Mouse (Mus musculus): ENCODE results near the gene Trpm3. TPM values are rescaled to one million over a fixed set of nuclear protein-coding genes. Genes with fewer than 3 reads are reported as not detected.
"Not testable (repeated sequence)": the region's sequence is repeated elsewhere in the genome, so short reads cannot be mapped to it uniquely, and the experiment has no call there.

Gene Trpm3
- polyA plus RNA-seq, 1 experiment from 2014 or later = 4.9 TPM

DNA sequence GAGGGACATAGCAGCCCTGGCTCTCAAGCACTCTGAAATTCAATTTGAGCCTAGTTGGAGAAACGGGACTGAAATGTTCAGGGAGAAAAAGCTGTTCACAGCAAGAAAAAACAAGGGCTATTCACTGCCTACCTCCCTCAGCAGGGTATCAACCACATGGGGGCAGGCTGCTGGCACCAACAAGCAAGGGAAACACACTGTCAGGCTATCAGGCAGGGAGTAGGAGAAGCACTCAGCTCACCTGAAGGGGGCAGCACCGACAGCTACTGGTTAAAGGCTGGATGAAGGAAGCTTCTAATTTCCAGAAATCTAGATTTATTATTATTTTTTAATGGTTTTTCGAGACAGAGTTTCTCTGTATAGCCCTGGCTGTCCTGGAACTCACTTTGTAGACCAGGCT lies 876.7 kb downstream of the Trpm3 start:
- Histone ChIP-seq H3K4me1 (ENCODE audit: control insufficient read depth, insufficient read depth, low read length) (no peaks in the 10 kb centered on the region), H3K4me2 (ENCODE audit: low read depth, low read length) (no peak overlapping the region), H3K9ac (replicated peaks; ENCODE audit: low read length) (no peak overlapping the region), H3K27ac (replicated peaks; ENCODE audit: low read depth, low read length) (no peak overlapping the region), H3K4me3 (ENCODE audit: low read depth, low read length) (no peak overlapping the region), H3K9me3 (replicated peaks; ENCODE audit: control insufficient read depth, low read length) (no peaks in the 10 kb centered on the region), H3K27me3 (ENCODE audit: control insufficient read depth, insufficient read depth, low read length) (no peaks in the 10 kb centered on the region), H3K36me3 (replicated peaks; ENCODE audit: control insufficient read depth, insufficient read depth, low read depth, low read length) (no peaks in the 10 kb centered on the region)
- DNase-seq (ENCODE audit: low spot score) (peak; percentile 5), ATAC-seq (replicated peaks; ENCODE audit: insufficient number of reproducible peaks, low FRiP score, low TSS enrichment, low read depth) (no peak)
- 46% methylated on average over 3 of the region's 3 CpGs for whole genome bisulfite sequencing

GRCm38 (mm10) chr19:23018186-23018727 lies 879.4 kb downstream of the Trpm3 start:
- no peaks in the 10 kb centered on the region for H3K9me3 ChIP-seq (replicated peaks; ENCODE audit: control insufficient read depth, low read length)
- no peak overlapping the region for H3K9ac ChIP-seq (replicated peaks; ENCODE audit: low read length)
- H3K4me1 ChIP-seq (ENCODE audit: control insufficient read depth, insufficient read depth, low read length) = no peaks in the 10 kb centered on the region
- no peaks in the 10 kb centered on the region for H3K27me3 ChIP-seq (ENCODE audit: control insufficient read depth, insufficient read depth, low read length)
- DNase-seq (ENCODE audit: low spot score) (no peak), ATAC-seq (replicated peaks; ENCODE audit: insufficient number of reproducible peaks, low FRiP score, low TSS enrichment, low read depth) (no peak)
- H3K4me2 ChIP-seq (ENCODE audit: low read depth, low read length) = no peak overlapping the region
- no peaks in the 10 kb centered on the region for H3K36me3 ChIP-seq (replicated peaks; ENCODE audit: control insufficient read depth, insufficient read depth, low read depth, low read length)
- 68% methylated on average over 2 of the region's 2 CpGs for WGBS
- H3K4me3 ChIP-seq (ENCODE audit: low read depth, low read length) = no peak overlapping the region
- H3K27ac ChIP-seq (replicated peaks; ENCODE audit: low read depth, low read length) = no peak overlapping the region

DNA sequence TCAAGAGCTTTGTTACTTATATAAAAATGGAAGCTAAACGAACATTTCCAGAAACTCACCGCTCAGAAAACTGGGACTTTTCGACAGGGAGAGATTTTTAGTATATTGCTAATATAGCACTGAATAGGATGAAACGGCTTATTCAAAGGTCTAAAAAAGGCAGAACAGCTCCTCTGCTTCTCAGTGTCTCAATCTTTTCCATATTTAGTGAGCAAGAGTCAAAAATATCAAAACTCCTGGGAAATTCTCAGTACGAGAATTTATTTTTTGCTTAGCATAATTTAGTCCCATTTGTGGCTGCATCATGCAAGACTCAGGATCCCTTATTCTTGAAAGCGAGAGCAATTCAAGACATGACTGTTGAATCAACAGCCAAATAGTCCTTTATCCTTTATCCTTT lies 884.1 kb downstream of the Trpm3 start:
- no peak for ATAC-seq (replicated peaks; ENCODE audit: insufficient number of reproducible peaks, low FRiP score, low TSS enrichment, low read depth)
- H3K27me3 ChIP-seq (ENCODE audit: control insufficient read depth, insufficient read depth, low read length) = no peaks in the 10 kb centered on the region

DNA sequence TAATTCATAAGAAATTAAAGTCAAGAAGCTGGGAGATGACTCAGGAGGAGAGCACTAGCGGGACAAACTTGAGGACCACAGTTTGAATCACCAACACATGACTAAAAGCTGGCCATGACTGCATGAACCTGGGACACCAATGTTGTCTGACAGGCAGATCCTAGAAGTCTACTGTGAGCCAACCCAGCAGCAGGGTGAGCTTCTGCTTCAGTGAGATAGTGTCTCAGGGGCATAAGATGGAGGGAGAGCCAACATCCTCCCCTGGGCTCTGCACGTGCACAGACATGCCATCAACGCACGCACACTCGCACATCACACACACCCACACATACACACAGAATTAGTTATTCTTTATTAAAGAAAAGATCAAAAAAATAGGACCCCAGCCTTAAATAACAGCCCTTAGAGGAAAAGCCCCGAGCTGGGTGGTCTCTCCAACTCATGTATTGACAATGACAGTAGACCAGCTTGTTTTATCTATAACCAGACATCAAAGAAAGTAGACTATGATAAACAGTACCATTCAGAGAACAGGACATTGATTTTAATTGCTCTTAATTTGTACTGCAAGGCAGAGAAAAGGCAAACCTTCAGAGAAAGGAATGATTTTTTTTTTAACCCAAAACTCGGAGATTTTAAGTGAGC lies 884.6 kb downstream of the Trpm3 start:
- Histone ChIP-seq H3K27ac (replicated peaks; ENCODE audit: low read depth, low read length) (no peak overlapping the region), H3K9me3 (replicated peaks; ENCODE audit: control insufficient read depth, low read length) (no peaks in the 10 kb centered on the region), H3K36me3 (replicated peaks; ENCODE audit: control insufficient read depth, insufficient read depth, low read depth, low read length) (no peaks in the 10 kb centered on the region), H3K4me3 (ENCODE audit: low read depth, low read length) (no peak overlapping the region), H3K4me2 (ENCODE audit: low read depth, low read length) (no peak overlapping the region), H3K27me3 (ENCODE audit: control insufficient read depth, insufficient read depth, low read length) (no peaks in the 10 kb centered on the region), H3K9ac (replicated peaks; ENCODE audit: low read length) (no peak overlapping the region), H3K4me1 (ENCODE audit: control insufficient read depth, insufficient read depth, low read length) (no peaks in the 10 kb centered on the region)
- DNase-seq (ENCODE audit: low spot score) (no peak), ATAC-seq (replicated peaks; ENCODE audit: insufficient number of reproducible peaks, low FRiP score, low TSS enrichment, low read depth) (no peak)
- WGBS = 82% methylated on average over 7 of the region's 7 CpGs

More for the DNA sequence above, 884.1 kb downstream of the Trpm3 start:
- Histone ChIP-seq H3K36me3 (replicated peaks; ENCODE audit: control insufficient read depth, insufficient read depth, low read depth, low read length) (no peaks in the 10 kb centered on the region), H3K27ac (replicated peaks; ENCODE audit: low read depth, low read length) (no peak overlapping the region), H3K4me2 (ENCODE audit: low read depth, low read length) (no peak overlapping the region), H3K9ac (replicated peaks; ENCODE audit: low read length) (no peak overlapping the region), H3K9me3 (replicated peaks; ENCODE audit: control insufficient read depth, low read length) (no peaks in the 10 kb centered on the region), H3K4me1 (ENCODE audit: control insufficient read depth, insufficient read depth, low read length) (no peaks in the 10 kb centered on the region), H3K4me3 (ENCODE audit: low read depth, low read length) (no peak overlapping the region)
- DNase-seq (ENCODE audit: low spot score) = no peak
- WGBS = 91% methylated on average over 6 of the region's 6 CpGs

- Histone ChIP-seq H3K9ac (replicated peaks; ENCODE audit: low read length) (no peak overlapping the region), H3K27me3 (ENCODE audit: control insufficient read depth, insufficient read depth, low read length) (no peaks in the 10 kb centered on the region), H3K36me3 (replicated peaks; ENCODE audit: control insufficient read depth, insufficient read depth, low read depth, low read length) (no peaks in the 10 kb centered on the region), H3K4me2 (ENCODE audit: low read depth, low read length) (no peak overlapping the region), H3K27ac (replicated peaks; ENCODE audit: low read depth, low read length) (no peak overlapping the region), H3K9me3 (replicated peaks; ENCODE audit: control insufficient read depth, low read length) (no peaks in the 10 kb centered on the region), H3K4me3 (ENCODE audit: low read depth, low read length) (no peak overlapping the region), H3K4me1 (ENCODE audit: control insufficient read depth, insufficient read depth, low read length) (no peaks in the 10 kb centered on the region)
- DNase-seq (ENCODE audit: low spot score) (no peak), ATAC-seq (replicated peaks; ENCODE audit: insufficient number of reproducible peaks, low FRiP score, low TSS enrichment, low read depth) (no peak)
- 93% methylated on average over 4 of the region's 4 CpGs for WGBS
Observed at GRCm38 (mm10) chr19:23024821-23025220, 886.0 kb downstream of the Trpm3 start.

GRCm38 (mm10) chr19:23026427-23026826 lies 887.6 kb downstream of the Trpm3 start:
- Histone ChIP-seq H3K4me1 (ENCODE audit: control insufficient read depth, insufficient read depth, low read length) (no peaks in the 10 kb centered on the region), H3K9ac (replicated peaks; ENCODE audit: low read length) (no peak overlapping the region), H3K4me3 (ENCODE audit: low read depth, low read length) (no peak overlapping the region), H3K36me3 (replicated peaks; ENCODE audit: control insufficient read depth, insufficient read depth, low read depth, low read length) (no peaks in the 10 kb centered on the region), H3K4me2 (ENCODE audit: low read depth, low read length) (no peak overlapping the region), H3K27ac (replicated peaks; ENCODE audit: low read depth, low read length) (no peak overlapping the region), H3K27me3 (ENCODE audit: control insufficient read depth, insufficient read depth, low read length) (no peaks in the 10 kb centered on the region), H3K9me3 (replicated peaks; ENCODE audit: control insufficient read depth, low read length) (no peaks in the 10 kb centered on the region)
- DNase-seq (ENCODE audit: low spot score) (no peak), ATAC-seq (replicated peaks; ENCODE audit: insufficient number of reproducible peaks, low FRiP score, low TSS enrichment, low read depth) (no peak)
- WGBS = 84% methylated on average over 7 of the region's 7 CpGs

- no peak overlapping the region for H3K9ac ChIP-seq (replicated peaks; ENCODE audit: low read length)
- DNase-seq (ENCODE audit: low spot score) (no peak), ATAC-seq (replicated peaks; ENCODE audit: insufficient number of reproducible peaks, low FRiP score, low TSS enrichment, low read depth) (no peak)
- no peaks in the 10 kb centered on the region for H3K4me1 ChIP-seq (ENCODE audit: control insufficient read depth, insufficient read depth, low read length)
- no peaks in the 10 kb centered on the region for H3K9me3 ChIP-seq (replicated peaks; ENCODE audit: control insufficient read depth, low read length)
- H3K27ac ChIP-seq (replicated peaks; ENCODE audit: low read depth, low read length) = no peak overlapping the region
- H3K36me3 ChIP-seq (replicated peaks; ENCODE audit: control insufficient read depth, insufficient read depth, low read depth, low read length) = no peaks in the 10 kb centered on the region
- no peak overlapping the region for H3K4me3 ChIP-seq (ENCODE audit: low read depth, low read length)
- WGBS = 82% methylated on average over 5 of the region's 5 CpGs
- H3K27me3 ChIP-seq (ENCODE audit: control insufficient read depth, insufficient read depth, low read length) = no peaks in the 10 kb centered on the region
- H3K4me2 ChIP-seq (ENCODE audit: low read depth, low read length) = no peak overlapping the region
Observed at GRCm38 (mm10) chr19:23028283-23028682, 889.4 kb downstream of the Trpm3 start.

DNA sequence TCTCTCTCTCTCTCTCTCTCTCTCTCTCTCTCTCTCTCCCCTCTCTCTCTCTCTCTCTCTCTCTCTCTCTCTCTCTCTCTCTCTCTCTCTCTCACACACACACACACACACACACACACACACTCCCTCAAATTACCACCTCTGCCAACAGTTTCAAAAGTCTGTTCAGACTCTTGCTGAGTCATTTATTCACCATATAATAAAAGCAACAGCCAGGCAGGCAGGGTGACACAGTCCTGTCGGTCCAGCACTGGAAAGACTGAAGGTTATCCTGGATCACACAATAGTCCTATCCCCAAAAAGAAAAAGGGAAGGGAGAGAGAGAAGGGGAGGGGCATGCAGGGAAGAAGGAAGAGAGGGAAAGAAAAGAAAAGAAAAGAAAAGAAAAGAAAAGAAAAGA lies 894.5 kb downstream of the Trpm3 start:
- not testable (repeated sequence) for H3K4me2 ChIP-seq (ENCODE audit: low read depth, low read length); H3K27me3 ChIP-seq (ENCODE audit: control insufficient read depth, insufficient read depth, low read length); H3K9ac ChIP-seq (replicated peaks; ENCODE audit: low read length); DNase-seq (ENCODE audit: low spot score); ATAC-seq (replicated peaks; ENCODE audit: insufficient number of reproducible peaks, low FRiP score, low TSS enrichment, low read depth); H3K9me3 ChIP-seq (replicated peaks; ENCODE audit: control insufficient read depth, low read length); H3K27ac ChIP-seq (replicated peaks; ENCODE audit: low read depth, low read length); H3K4me1 ChIP-seq (ENCODE audit: control insufficient read depth, insufficient read depth, low read length); H3K4me3 ChIP-seq (ENCODE audit: low read depth, low read length); H3K36me3 ChIP-seq (replicated peaks; ENCODE audit: control insufficient read depth, insufficient read depth, low read depth, low read length)
- WGBS = 74% methylated on average over 1 of the region's 1 CpGs

Data from embryonic facial prominence, embryonic 11.5 days (tissue).